ENCODE assay signal across 20 mouse cellular contexts in genomic region chr16:84986016-84986631, GRCm38 (mm10).
DNase-seq lines count a peak whose midpoint lies in the region; ATAC-seq and TF ChIP-seq lines count a peak whose summit lies in the region.
"Had no signal": no experiment of that assay in that cellular context is flagged by ENCODE, and none has a peak within 500 bp of the region (broad histone marks: within the 10 kb centered on the region; RNA-seq: fewer than 3 reads in every experiment).

No protein-coding gene starts in this region.

- no peak for DNase-seq in heart, postnatal 36 days
- DNase-seq in left cerebral cortex, adult 2 months (ENCODE audit: extremely low spot score in 1 of 2, low spot score in 2 of 2) = no peak
- no peak for DNase-seq in left cerebral cortex, postnatal 25 days (ENCODE audit: low spot score in 2 of 2)
- peak; percentile 1 for DNase-seq in ovary, postnatal 14 days (ENCODE audit: low spot score)
- DNase-seq in ovary, postnatal 10 days (ENCODE audit: low spot score) = no peak
- DNase-seq in hindbrain, embryonic 11.5 days (ENCODE audit: low spot score) = no peak
- DNase-seq: B cell, adult 2 months; cerebellum, adult 2 months; cerebellum, postnatal 36 days; gastrocnemius, postnatal 14 days; heart, adult 2 months; liver; thymus, adult 18-20 months; thymus, postnatal 4 days had no signal

- H3K9ac ChIP-seq in heart, embryonic 14.5 days (ENCODE audit: low read length) = no peak overlapping the region
- no peak overlapping the region for H3K9ac ChIP-seq in hindbrain, embryonic 11.5 days (ENCODE audit: low read depth, low read length)
- H3K9ac ChIP-seq: midbrain, embryonic 12.5 days; neural tube, embryonic 12.5 days had no signal

- H3K27ac ChIP-seq in heart, embryonic 14.5 days (replicated peaks in 1 of 2; ENCODE audit: control insufficient read depth in 1 of 2, insufficient read depth in 1 of 2, low read depth in 2 of 2, low read length in 2 of 2) = 0 out of 4 replicates have a peak overlapping the region, but pooled peaks have one; percentile 21 to 25
- H3K27ac ChIP-seq in left cerebral cortex, adult 2 months = peak overlapping the region; percentile 41
- no peak overlapping the region for H3K27ac ChIP-seq in hindbrain, embryonic 11.5 days (ENCODE audit: low read depth, low read length)
- H3K27ac ChIP-seq: heart, adult 2 months; hindbrain, postnatal 0 days; midbrain, embryonic 12.5 days; neural tube, embryonic 12.5 days had no signal

- ATAC-seq in heart, embryonic 14.5 days (ENCODE audit: insufficient number of reproducible peaks, insufficient read depth, low FRiP score, low read depth) = no peak
- ATAC-seq in hindbrain, embryonic 11.5 days (ENCODE audit: low FRiP score) = no peak
- ATAC-seq: forebrain, embryonic 14.5 days; hindbrain, postnatal 0 days; intestine, postnatal 0 days had no signal

- H3K9me3 ChIP-seq in heart, embryonic 14.5 days (ENCODE audit: control insufficient read depth, low read length) = no peaks in the 10 kb centered on the region
- no peaks in the 10 kb centered on the region for H3K9me3 ChIP-seq in hindbrain, embryonic 11.5 days (ENCODE audit: control insufficient read depth, low read length)
- H3K9me3 ChIP-seq: midbrain, embryonic 12.5 days; neural tube, embryonic 12.5 days had no signal

- H3K4me1 ChIP-seq in heart, embryonic 14.5 days (ENCODE audit: control insufficient read depth in 2 of 2, insufficient read depth in 2 of 2, low read length in 2 of 2) = peaks cover 8 to 22% of the 10 kb centered on the region in 2 experiments
- H3K4me1 ChIP-seq in hindbrain, embryonic 11.5 days (replicated peaks; ENCODE audit: control insufficient read depth, insufficient read depth, low read length) = no peaks in the 10 kb centered on the region
- H3K4me1 ChIP-seq: midbrain, embryonic 12.5 days; neural tube, embryonic 12.5 days had no signal

- no peak overlapping the region for H3K4me2 ChIP-seq in heart, embryonic 14.5 days (ENCODE audit: low read length)
- no peak overlapping the region for H3K4me2 ChIP-seq in hindbrain, embryonic 11.5 days (replicated peaks; ENCODE audit: low read depth, low read length)
- H3K4me2 ChIP-seq: midbrain, embryonic 12.5 days; neural tube, embryonic 12.5 days had no signal

- WGBS in heart, embryonic 14.5 days = 54% methylated on average over 11 of the region's 11 CpGs
- WGBS in hindbrain, embryonic 11.5 days = 84% methylated on average over 11 of the region's 11 CpGs

- no peak for TF ChIP-seq CTCF in left cerebral cortex, adult 2 months (IDR thresholded peaks at IDR 0.05)

- intact Hi-C loops in heart, postnatal 36 days (cut with DNase I) = no loop called here
- intact Hi-C loops in left cerebral cortex, adult 2 months (cut with DNase I) = no loop called here
- intact Hi-C loops in left cerebral cortex, postnatal 25 days (cut with DNase I) = no loop called here

- peaks cover 8% of the 10 kb centered on the region for H3K36me3 ChIP-seq in heart, embryonic 14.5 days (ENCODE audit: control insufficient read depth, insufficient read depth, low read length)
- no peaks in the 10 kb centered on the region for H3K36me3 ChIP-seq in hindbrain, embryonic 11.5 days (ENCODE audit: control insufficient read depth, insufficient read depth, low read length)

- no peak overlapping the region for H3K4me3 ChIP-seq in heart, embryonic 14.5 days (ENCODE audit: control insufficient read depth in 1 of 2, insufficient read depth in 1 of 2, low read depth in 1 of 2, low read length in 2 of 2)
- H3K4me3 ChIP-seq in left cerebral cortex, adult 2 months = no peak overlapping the region
- H3K4me3 ChIP-seq in hindbrain, embryonic 11.5 days (ENCODE audit: low read depth, low read length) = no peak overlapping the region
- H3K4me3 ChIP-seq: heart, adult 2 months; midbrain, embryonic 12.5 days; neural tube, embryonic 12.5 days had no signal

- H3K27me3 ChIP-seq in heart, embryonic 14.5 days (ENCODE audit: control insufficient read depth, insufficient read depth, low read length) = no peaks in the 10 kb centered on the region
- H3K27me3 ChIP-seq in hindbrain, embryonic 11.5 days (ENCODE audit: control insufficient read depth, insufficient read depth, low read length) = no peaks in the 10 kb centered on the region
- H3K27me3 ChIP-seq: midbrain, embryonic 12.5 days; neural tube, embryonic 12.5 days had no signal
